Comparison of ENCODE assay signal across 9 mouse cellular contexts in the genomic region with DNA sequence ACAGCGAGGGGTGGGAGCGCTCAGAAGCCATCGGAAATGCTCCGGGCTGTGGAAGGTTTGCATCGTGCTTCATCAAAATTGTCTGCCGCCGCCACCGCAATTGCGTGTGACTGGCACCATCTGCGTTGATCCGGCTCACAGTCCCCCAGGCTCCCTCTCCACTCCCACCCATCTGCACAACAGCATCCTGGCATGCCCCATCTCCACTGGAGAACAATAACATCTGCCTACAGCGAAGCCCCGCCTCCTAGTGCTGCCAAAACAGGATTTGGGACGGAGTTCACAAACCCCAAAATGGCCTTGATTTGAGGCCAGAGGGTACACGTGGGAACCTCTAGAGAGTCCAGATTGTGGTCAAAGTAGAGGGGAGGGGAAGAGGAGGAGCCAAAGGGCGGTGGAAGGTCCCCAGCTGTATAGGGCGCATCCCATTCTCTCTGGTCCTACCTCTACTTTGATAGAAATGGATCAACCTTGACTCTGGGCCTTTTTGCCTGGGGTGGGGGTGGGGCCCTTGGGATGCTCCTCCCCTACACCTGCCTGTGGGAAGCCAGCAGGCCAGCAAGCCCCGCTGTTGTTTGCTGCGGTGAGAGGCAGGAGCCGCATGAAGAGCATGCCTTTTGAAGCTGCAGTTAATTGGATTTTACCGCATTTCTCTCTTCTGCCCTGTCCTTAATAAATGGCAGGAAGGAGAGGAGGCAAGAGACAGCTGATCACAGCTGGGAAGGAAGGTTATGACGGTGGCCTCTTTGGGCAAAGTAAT.
DNase-seq lines count a peak whose midpoint lies in the region; ATAC-seq and TF ChIP-seq lines count a peak whose summit lies in the region.
"Had no signal": no experiment of that assay in that cellular context is flagged by ENCODE, and none has a peak within 500 bp of the region (broad histone marks: within the 10 kb centered on the region; RNA-seq: fewer than 3 reads in every experiment).

No protein-coding gene starts in this region.

- no peak overlapping the region for H3K9ac ChIP-seq in kidney, postnatal 0 days (ENCODE audit: low read depth, low read length)
- peak overlapping the region; percentile 33; the same call in 1 of the 2 replicates for H3K9ac ChIP-seq in hindbrain, embryonic 16.5 days (ENCODE audit: low read depth, low read length)
- no peak overlapping the region for H3K9ac ChIP-seq in midbrain, embryonic 16.5 days (ENCODE audit: low read depth, low read length)

- no peak for TF ChIP-seq CTCF in kidney, postnatal 0 days (IDR thresholded peaks at IDR 0.05; ENCODE audit: low read depth)

- 16% methylated on average over 22 of the region's 22 CpGs for WGBS in kidney, postnatal 0 days
- 18% methylated on average over 22 of the region's 22 CpGs for WGBS in hindbrain, embryonic 16.5 days
- 6% methylated on average over 22 of the region's 22 CpGs for WGBS in midbrain, embryonic 16.5 days

- peak overlapping the region; percentile 19; the same call in 1 of the 2 replicates for H3K4me2 ChIP-seq in kidney, postnatal 0 days (ENCODE audit: low read length)
- H3K4me2 ChIP-seq in hindbrain, embryonic 16.5 days (ENCODE audit: low read length) = peak overlapping the region; percentile 36
- H3K4me2 ChIP-seq in midbrain, embryonic 16.5 days (ENCODE audit: low read length) = peak overlapping the region; percentile 38

- no peak overlapping the region for H3K4me3 ChIP-seq in kidney, postnatal 0 days (replicated peaks; ENCODE audit: low read depth, low read length)
- no peak overlapping the region for H3K4me3 ChIP-seq in hindbrain, embryonic 16.5 days (ENCODE audit: low read length)
- no peak overlapping the region for H3K4me3 ChIP-seq in midbrain, embryonic 16.5 days (ENCODE audit: low read depth, low read length)

- H3K27me3 ChIP-seq in kidney, postnatal 0 days (ENCODE audit: insufficient read depth, low read length) = no peaks in the 10 kb centered on the region
- no peaks in the 10 kb centered on the region for H3K27me3 ChIP-seq in hindbrain, embryonic 16.5 days (replicated peaks; ENCODE audit: control insufficient read depth, insufficient read depth, low read length)
- no peaks in the 10 kb centered on the region for H3K27me3 ChIP-seq in midbrain, embryonic 16.5 days (ENCODE audit: control insufficient read depth, insufficient read depth, low read depth, low read length)
- H3K27me3 ChIP-seq: Patski had no signal

- H3K36me3 ChIP-seq in kidney, postnatal 0 days (ENCODE audit: insufficient read depth, low read length) = no peaks in the 10 kb centered on the region
- H3K36me3 ChIP-seq in hindbrain, embryonic 16.5 days (ENCODE audit: control insufficient read depth, insufficient read depth, low read length) = no peaks in the 10 kb centered on the region
- no peaks in the 10 kb centered on the region for H3K36me3 ChIP-seq in midbrain, embryonic 16.5 days (ENCODE audit: control insufficient read depth, insufficient read depth, low read length)

- no peaks in the 10 kb centered on the region for H3K9me3 ChIP-seq in kidney, postnatal 0 days (replicated peaks; ENCODE audit: low read length)
- H3K9me3 ChIP-seq in hindbrain, embryonic 16.5 days (ENCODE audit: control insufficient read depth, low read length) = no peaks in the 10 kb centered on the region
- no peaks in the 10 kb centered on the region for H3K9me3 ChIP-seq in midbrain, embryonic 16.5 days (replicated peaks; ENCODE audit: control insufficient read depth, low read length, poor library complexity, severe bottlenecking)

- intact Hi-C loops in heart, postnatal 14 days (cut with DNase I) = no loop called here

- DNase-seq in kidney, postnatal 0 days (ENCODE audit: low spot score) = no peak
- no peak for DNase-seq in kidney, adult 9 months
- no peak for DNase-seq in cerebellum, adult 8-10 months
- DNase-seq in heart, postnatal 14 days = no peak
- no peak for DNase-seq in spleen, postnatal 4 days (ENCODE audit: low spot score in 2 of 2)

- H3K4me1 ChIP-seq in kidney, postnatal 0 days (replicated peaks; ENCODE audit: insufficient read depth, low read length) = peaks cover 11% of the 10 kb centered on the region; the same call in 1 of the 2 replicates
- peaks cover 20% of the 10 kb centered on the region for H3K4me1 ChIP-seq in hindbrain, embryonic 16.5 days (ENCODE audit: control insufficient read depth, insufficient read depth, low read depth, low read length)
- peaks cover 31% of the 10 kb centered on the region for H3K4me1 ChIP-seq in midbrain, embryonic 16.5 days (ENCODE audit: control insufficient read depth, insufficient read depth, low read length)

- 0 out of 2 replicates have a peak, but pooled peaks have one; percentile 52 for ATAC-seq in kidney, postnatal 0 days (replicated peaks; ENCODE audit: low FRiP score, low read depth)
- ATAC-seq in common myeloid progenitor, adult 5-6 weeks (replicated peaks; ENCODE audit: low read depth, poor library complexity, severe bottlenecking) = peak; percentile 19
- peak; percentile 46; the same call in 1 of the 2 replicates for ATAC-seq in hindbrain, embryonic 16.5 days
- ATAC-seq in midbrain, embryonic 16.5 days = peak; percentile 59; the same call in 1 of the 2 replicates
- ATAC-seq: Patski had no signal

- no peak overlapping the region for H3K27ac ChIP-seq in kidney, postnatal 0 days
- peak overlapping the region; percentile 15; the same call in 1 of the 2 replicates for H3K27ac ChIP-seq in hindbrain, embryonic 16.5 days (ENCODE audit: low read depth, low read length)
- H3K27ac ChIP-seq in midbrain, embryonic 16.5 days (ENCODE audit: low read length) = peak overlapping the region; percentile 68
